Mouse (Mus musculus): ENCODE data around the gene Ranbp17. TPM values are rescaled to one million over a fixed set of nuclear protein-coding genes. Genes with fewer than 3 reads are reported as not detected.

Ranbp17 gene
- total and polyA plus RNA-seq, 3 experiments = 0.21 to 0.34 (median 0.34) TPM

DNA sequence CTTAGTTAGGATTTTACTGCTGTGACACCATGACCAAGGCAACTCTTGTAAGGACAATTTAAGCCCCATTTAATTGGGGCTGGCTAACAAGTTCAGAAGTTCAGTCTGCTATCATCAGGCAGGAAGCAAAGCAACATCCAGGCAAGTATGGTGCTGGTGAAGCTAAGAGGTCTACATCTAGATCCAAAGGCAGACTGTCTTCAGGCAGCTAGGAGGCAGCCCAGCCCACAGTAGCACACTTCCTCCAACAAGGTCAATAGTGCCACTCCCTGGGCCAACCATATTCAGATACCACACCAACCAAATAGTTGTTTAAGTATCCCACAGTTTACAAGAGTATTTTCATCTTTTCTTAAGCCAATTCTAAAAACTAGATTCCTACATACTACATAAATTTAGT lies 4.1 kb downstream of the Ranbp17 start:
- TF ChIP-seq EP300 (IDR thresholded peaks at IDR 0.05; ENCODE audit: insufficient read depth, low read depth, low read length) = no peak

DNA sequence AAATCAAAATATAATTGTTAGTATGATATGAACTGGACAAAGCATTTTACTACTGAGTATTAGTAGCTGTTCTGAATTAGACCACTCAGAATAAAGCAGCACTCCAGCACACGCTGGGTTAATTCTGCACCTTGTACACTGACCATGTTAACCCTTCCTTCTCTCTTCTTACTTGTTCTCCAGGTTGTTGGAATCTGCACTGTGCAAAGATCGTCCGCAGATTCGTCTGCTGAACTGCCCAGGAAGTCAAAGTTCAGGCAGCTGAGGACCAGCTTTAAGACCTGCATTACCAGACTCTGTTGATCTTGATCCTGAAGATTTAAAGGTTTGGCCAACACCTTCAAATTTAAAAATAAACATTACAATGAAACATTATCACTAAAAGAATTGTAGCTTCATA lies 27.8 kb downstream of the Ranbp17 start:
- no peaks in the 10 kb centered on the region for H3K79me2 ChIP-seq (replicated peaks; ENCODE audit: control insufficient read depth, insufficient read depth, low read length)
- DNase-seq = no peak
- no peak overlapping the region for H3K27ac ChIP-seq
- H3K4me1 ChIP-seq (ENCODE audit: control insufficient read depth, insufficient read depth, low read length) = no peaks in the 10 kb centered on the region
- H3K4me3 ChIP-seq = no peak overlapping the region
- no peak overlapping the region for H3K9ac ChIP-seq (ENCODE audit: low read depth, low read length)
- H3K27me3 ChIP-seq (ENCODE audit: control insufficient read depth, insufficient read depth, low read length) = no peaks in the 10 kb centered on the region
- intact Hi-C loops (cut with DNase I) = no loop called here
- TF ChIP-seq CTCF (IDR thresholded peaks at IDR 0.05) (no peak), POLR2A (IDR thresholded peaks at IDR 0.05; ENCODE audit: insufficient read depth, low read depth, low read length) (no peak), EP300 (IDR thresholded peaks at IDR 0.05; ENCODE audit: insufficient read depth, low read depth, low read length) (no peak)
- H3K36me3 ChIP-seq (ENCODE audit: control insufficient read depth, insufficient read depth, low read length) = no peaks in the 10 kb centered on the region
- WGBS = 78% methylated on average over 4 of the region's 4 CpGs

More for the DNA sequence above, 4.1 kb downstream of the Ranbp17 start:
- DNase-seq = no peak
- Histone ChIP-seq H3K27ac (no peak overlapping the region), H3K79me2 (replicated peaks; ENCODE audit: control insufficient read depth, insufficient read depth, low read length) (no peaks in the 10 kb centered on the region), H3K9ac (ENCODE audit: low read depth, low read length) (no peak overlapping the region), H3K4me3 (no peak overlapping the region), H3K36me3 (ENCODE audit: control insufficient read depth, insufficient read depth, low read length) (no peaks in the 10 kb centered on the region), H3K4me1 (ENCODE audit: control insufficient read depth, insufficient read depth, low read length) (no peaks in the 10 kb centered on the region), H3K27me3 (ENCODE audit: control insufficient read depth, insufficient read depth, low read length) (no peaks in the 10 kb centered on the region)
- intact Hi-C loops (cut with DNase I) = no loop called here

DNA sequence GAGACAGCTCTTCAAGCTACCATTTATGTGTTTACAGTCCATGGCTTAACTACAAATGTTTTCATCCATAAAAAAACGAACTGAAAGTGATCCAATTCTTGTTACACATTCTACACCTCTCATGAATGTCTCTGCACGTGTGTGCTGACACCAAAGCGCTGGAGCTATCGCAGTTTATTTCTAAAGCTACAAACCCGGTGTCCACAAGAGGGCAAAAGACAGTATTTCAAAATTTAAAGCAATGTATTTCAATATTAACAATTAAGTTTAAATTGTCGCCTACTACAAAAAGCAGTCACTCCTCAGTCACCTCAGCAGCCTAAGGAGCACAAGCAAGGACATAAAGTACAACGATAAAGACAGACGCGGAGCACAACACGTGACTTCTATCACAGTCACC lies 33.1 kb downstream of the Ranbp17 start:
- Histone ChIP-seq H3K79me2 (replicated peaks; ENCODE audit: control insufficient read depth, insufficient read depth, low read length) (no peaks in the 10 kb centered on the region), H3K36me3 (ENCODE audit: control insufficient read depth, insufficient read depth, low read length) (no peaks in the 10 kb centered on the region), H3K9ac (ENCODE audit: low read depth, low read length) (no peak overlapping the region), H3K4me1 (ENCODE audit: control insufficient read depth, insufficient read depth, low read length) (no peaks in the 10 kb centered on the region), H3K4me3 (no peak overlapping the region), H3K27ac (no peak overlapping the region), H3K27me3 (ENCODE audit: control insufficient read depth, insufficient read depth, low read length) (no peaks in the 10 kb centered on the region)
- TF ChIP-seq CTCF (IDR thresholded peaks at IDR 0.05) = no peak
- no peak for TF ChIP-seq EP300 (IDR thresholded peaks at IDR 0.05; ENCODE audit: insufficient read depth, low read depth, low read length)
- no peak for TF ChIP-seq POLR2A (IDR thresholded peaks at IDR 0.05; ENCODE audit: insufficient read depth, low read depth, low read length)
- intact Hi-C loops (cut with DNase I) = no loop called here
- WGBS = 86% methylated on average over 10 of the region's 10 CpGs
- no peak for DNase-seq

DNA sequence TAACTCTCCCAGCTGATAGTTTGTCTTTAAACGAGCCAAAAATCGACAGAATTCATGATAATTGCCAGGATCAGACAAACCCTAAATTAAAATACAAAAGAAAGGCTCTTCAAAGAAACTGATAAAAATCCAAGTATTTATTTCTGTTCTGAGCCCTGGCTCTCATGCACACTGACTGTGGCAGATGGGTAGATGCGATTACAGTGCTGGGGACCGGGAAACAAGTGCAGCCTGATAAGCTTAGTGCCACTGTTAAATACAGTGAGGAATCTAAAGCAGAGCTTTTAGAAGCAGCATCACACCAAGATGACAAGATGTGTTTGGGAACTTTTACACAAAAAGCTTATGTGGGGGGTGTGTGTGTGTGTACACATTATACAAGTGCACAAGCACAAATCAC lies 34.3 kb downstream of the Ranbp17 start:
- Histone ChIP-seq H3K27me3 (ENCODE audit: control insufficient read depth, insufficient read depth, low read length) (no peaks in the 10 kb centered on the region), H3K4me1 (ENCODE audit: control insufficient read depth, insufficient read depth, low read length) (no peaks in the 10 kb centered on the region), H3K36me3 (ENCODE audit: control insufficient read depth, insufficient read depth, low read length) (no peaks in the 10 kb centered on the region), H3K27ac (no peak overlapping the region), H3K4me3 (no peak overlapping the region), H3K79me2 (replicated peaks; ENCODE audit: control insufficient read depth, insufficient read depth, low read length) (no peaks in the 10 kb centered on the region), H3K9ac (ENCODE audit: low read depth, low read length) (no peak overlapping the region)
- DNase-seq = no peak
- intact Hi-C loops (cut with DNase I) = no loop called here
- 77% methylated on average over 4 of the region's 4 CpGs for WGBS
- TF ChIP-seq EP300 (IDR thresholded peaks at IDR 0.05; ENCODE audit: insufficient read depth, low read depth, low read length) (no peak), CTCF (IDR thresholded peaks at IDR 0.05) (no peak), POLR2A (IDR thresholded peaks at IDR 0.05; ENCODE audit: insufficient read depth, low read depth, low read length) (no peak)

DNA sequence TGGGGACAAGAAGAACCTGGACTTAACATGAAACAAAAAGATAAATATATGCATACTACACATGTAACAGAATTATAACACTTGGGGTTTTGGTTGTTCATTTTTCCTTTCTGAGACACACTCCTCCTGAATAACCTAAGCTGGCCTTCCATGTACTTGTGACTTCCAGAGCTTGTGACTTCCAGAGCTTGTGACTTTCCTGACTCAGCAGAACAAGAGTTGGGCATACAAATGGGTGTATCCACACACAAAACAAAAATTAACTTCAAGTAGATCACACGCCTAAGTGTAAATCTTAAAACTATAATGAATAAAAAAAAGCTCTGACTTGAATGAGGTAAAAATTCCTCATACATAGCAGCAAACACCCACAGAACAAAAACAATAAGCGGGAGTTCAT lies 36.9 kb downstream of the Ranbp17 start:
- Histone ChIP-seq H3K27ac (no peak overlapping the region), H3K36me3 (ENCODE audit: control insufficient read depth, insufficient read depth, low read length) (no peaks in the 10 kb centered on the region), H3K4me1 (ENCODE audit: control insufficient read depth, insufficient read depth, low read length) (no peaks in the 10 kb centered on the region), H3K27me3 (ENCODE audit: control insufficient read depth, insufficient read depth, low read length) (no peaks in the 10 kb centered on the region), H3K9ac (ENCODE audit: low read depth, low read length) (no peak overlapping the region), H3K79me2 (replicated peaks; ENCODE audit: control insufficient read depth, insufficient read depth, low read length) (no peaks in the 10 kb centered on the region), H3K4me3 (no peak overlapping the region)
- WGBS = 96% methylated on average over 2 of the region's 2 CpGs
- TF ChIP-seq EP300 (IDR thresholded peaks at IDR 0.05; ENCODE audit: insufficient read depth, low read depth, low read length) (no peak), CTCF (IDR thresholded peaks at IDR 0.05) (no peak), POLR2A (IDR thresholded peaks at IDR 0.05; ENCODE audit: insufficient read depth, low read depth, low read length) (no peak)
- intact Hi-C loops (cut with DNase I) = no loop called here
- no peak for DNase-seq

DNA sequence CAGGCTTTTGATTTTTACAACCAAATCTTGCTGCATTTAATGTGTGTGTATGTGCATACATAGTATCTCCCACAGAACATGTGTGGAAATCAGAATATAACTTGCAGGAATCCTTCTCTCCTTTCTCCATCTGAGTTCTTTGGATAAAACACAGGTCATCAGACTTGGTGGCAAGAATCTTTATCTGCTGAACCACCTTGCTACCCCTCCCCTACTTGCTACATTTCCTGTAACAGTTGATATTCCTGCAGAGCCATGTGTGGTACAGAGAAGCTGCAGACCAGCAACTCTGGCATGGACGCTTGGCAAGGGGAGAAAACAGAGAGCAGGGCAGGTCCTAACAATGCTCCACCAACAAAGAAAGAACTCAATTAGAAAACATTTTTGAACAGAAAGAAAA lies 52.4 kb downstream of the Ranbp17 start:
- no peaks in the 10 kb centered on the region for H3K4me1 ChIP-seq (ENCODE audit: control insufficient read depth, insufficient read depth, low read length)
- no peaks in the 10 kb centered on the region for H3K36me3 ChIP-seq (ENCODE audit: control insufficient read depth, insufficient read depth, low read length)
- DNase-seq = no peak
- intact Hi-C loops (cut with DNase I) = no loop called here
- H3K4me3 ChIP-seq = no peak overlapping the region
- WGBS = 55% methylated on average over 1 of the region's 1 CpGs
- H3K27ac ChIP-seq = no peak overlapping the region
- H3K27me3 ChIP-seq (ENCODE audit: control insufficient read depth, insufficient read depth, low read length) = no peaks in the 10 kb centered on the region
- TF ChIP-seq POLR2A (IDR thresholded peaks at IDR 0.05; ENCODE audit: insufficient read depth, low read depth, low read length) = no peak
- TF ChIP-seq CTCF (IDR thresholded peaks at IDR 0.05) = no peak
- no peak for TF ChIP-seq EP300 (IDR thresholded peaks at IDR 0.05; ENCODE audit: insufficient read depth, low read depth, low read length)
- no peaks in the 10 kb centered on the region for H3K79me2 ChIP-seq (replicated peaks; ENCODE audit: control insufficient read depth, insufficient read depth, low read length)
- H3K9ac ChIP-seq (ENCODE audit: low read depth, low read length) = no peak overlapping the region

Measured in heart, adult 2 months (tissue).